Mouse (Mus musculus): ENCODE results near the gene Cdk6. TPM values are rescaled to one million over a fixed set of nuclear protein-coding genes. Genes with fewer than 3 reads are reported as not detected.
"Not testable (repeated sequence)": the region's sequence is repeated elsewhere in the genome, so short reads cannot be mapped to it uniquely, and the experiment has no call there.

Gene Cdk6
- polyA plus RNA-seq (2016; fragmentation: Nextera tagmentation; extraction: Ambion mirVana), result 34.0 and 38.6 TPM in 2 replicates

GRCm38 (mm10) chr5:3341111-3341911 lies at the start of gene Cdk6:
Gene Cdk6 (plus strand): TSS chr5:3341485.
- Histone ChIP-seq H3K4me1 (peaks cover 15% of the 10 kb centered on the region; the same call in 1 of the 2 replicates), H3K4me3 (peak within 1 kb of the TSS; percentile 80), H3K27ac (peak within 1 kb of the TSS; percentile 93), H3K9me3 (replicated peaks) (no peaks in the 10 kb centered on the region), H3K36me3 (no peaks in the 10 kb centered on the region), H3K27me3 (ENCODE audit: low read depth, poor library complexity, severe bottlenecking) (no peaks in the 10 kb centered on the region)
- DNase-seq (ENCODE audit: low spot score), result peak; percentile 76
- under 1% methylated on average over 59 of the region's 59 CpGs for WGBS

- H3K36me3 ChIP-seq, result no peaks in the 10 kb centered on the region
- no peaks in the 10 kb centered on the region for H3K27me3 ChIP-seq (ENCODE audit: low read depth, poor library complexity, severe bottlenecking)
- WGBS, result 86% methylated on average over 4 of the region's 4 CpGs
- no peaks in the 10 kb centered on the region for H3K9me3 ChIP-seq (replicated peaks)
- H3K4me1 ChIP-seq, result no peaks in the 10 kb centered on the region
- H3K4me3 ChIP-seq, result no peak overlapping the region
- no peak overlapping the region for H3K27ac ChIP-seq
- DNase-seq (ENCODE audit: low spot score), result no peak
Measured at GRCm38 (mm10) chr5:3293666-3294065, 47.6 kb upstream of the Cdk6 start.

- Histone ChIP-seq H3K27ac (no peak overlapping the region), H3K27me3 (ENCODE audit: low read depth, poor library complexity, severe bottlenecking) (no peaks in the 10 kb centered on the region), H3K36me3 (no peaks in the 10 kb centered on the region), H3K9me3 (replicated peaks) (no peaks in the 10 kb centered on the region), H3K4me1 (no peaks in the 10 kb centered on the region), H3K4me3 (no peak overlapping the region)
- 94% methylated on average over 12 of the region's 12 CpGs for WGBS
- no peak for DNase-seq (ENCODE audit: low spot score)
Measured at GRCm38 (mm10) chr5:3300801-3301457, 40.4 kb upstream of the Cdk6 start.

GRCm38 (mm10) chr5:3301535-3301934 lies 39.8 kb upstream of the Cdk6 start:
- no peaks in the 10 kb centered on the region for H3K36me3 ChIP-seq
- no peak for DNase-seq (ENCODE audit: low spot score)
- no peak overlapping the region for H3K4me3 ChIP-seq
- WGBS, result 84% methylated on average over 5 of the region's 5 CpGs
- no peaks in the 10 kb centered on the region for H3K9me3 ChIP-seq (replicated peaks)
- H3K27ac ChIP-seq, result no peak overlapping the region
- no peaks in the 10 kb centered on the region for H3K27me3 ChIP-seq (ENCODE audit: low read depth, poor library complexity, severe bottlenecking)
- no peaks in the 10 kb centered on the region for H3K4me1 ChIP-seq

- Histone ChIP-seq H3K27me3 (ENCODE audit: low read depth, poor library complexity, severe bottlenecking) (no peaks in the 10 kb centered on the region), H3K27ac (no peak overlapping the region), H3K4me1 (no peaks in the 10 kb centered on the region), H3K4me3 (no peak overlapping the region), H3K9me3 (replicated peaks) (no peaks in the 10 kb centered on the region), H3K36me3 (no peaks in the 10 kb centered on the region)
- WGBS, result 93% methylated on average over 9 of the region's 9 CpGs
- no peak for DNase-seq (ENCODE audit: low spot score)
Measured at GRCm38 (mm10) chr5:3303876-3304275, 37.4 kb upstream of the Cdk6 start.

- WGBS, result 77% methylated on average over 1 of the region's 1 CpGs
- Histone ChIP-seq H3K27ac (no peak overlapping the region), H3K4me1 (no peaks in the 10 kb centered on the region), H3K27me3 (ENCODE audit: low read depth, poor library complexity, severe bottlenecking) (no peaks in the 10 kb centered on the region), H3K4me3 (no peak overlapping the region), H3K36me3 (no peaks in the 10 kb centered on the region), H3K9me3 (replicated peaks) (no peaks in the 10 kb centered on the region)
- DNase-seq (ENCODE audit: low spot score), result no peak
Measured at GRCm38 (mm10) chr5:3306146-3306545, 35.1 kb upstream of the Cdk6 start.

GRCm38 (mm10) chr5:3309122-3309521 lies 32.2 kb upstream of the Cdk6 start:
- Histone ChIP-seq H3K27ac (no peak overlapping the region), H3K4me1 (no peaks in the 10 kb centered on the region), H3K9me3 (replicated peaks) (no peaks in the 10 kb centered on the region), H3K4me3 (no peak overlapping the region), H3K27me3 (ENCODE audit: low read depth, poor library complexity, severe bottlenecking) (no peaks in the 10 kb centered on the region), H3K36me3 (no peaks in the 10 kb centered on the region)
- DNase-seq (ENCODE audit: low spot score), result no peak

- no peak for DNase-seq (ENCODE audit: low spot score)
- WGBS, result 73% methylated on average over 1 of the region's 1 CpGs
Measured at GRCm38 (mm10) chr5:3309587-3309986, 31.7 kb upstream of the Cdk6 start.

GRCm38 (mm10) chr5:3311156-3311555 lies 30.1 kb upstream of the Cdk6 start:
- 92% methylated on average over 7 of the region's 7 CpGs for WGBS
- not testable (repeated sequence) for DNase-seq (ENCODE audit: low spot score); H3K27ac ChIP-seq; H3K9me3 ChIP-seq (replicated peaks); H3K4me3 ChIP-seq; H3K36me3 ChIP-seq; H3K4me1 ChIP-seq; H3K27me3 ChIP-seq (ENCODE audit: low read depth, poor library complexity, severe bottlenecking)

More at GRCm38 (mm10) chr5:3309587-3309986, 31.7 kb upstream of the Cdk6 start:
- H3K4me1 ChIP-seq, result no peaks in the 10 kb centered on the region
- no peak overlapping the region for H3K27ac ChIP-seq
- no peaks in the 10 kb centered on the region for H3K9me3 ChIP-seq (replicated peaks)
- H3K27me3 ChIP-seq (ENCODE audit: low read depth, poor library complexity, severe bottlenecking), result no peaks in the 10 kb centered on the region
- H3K4me3 ChIP-seq, result no peak overlapping the region
- no peaks in the 10 kb centered on the region for H3K36me3 ChIP-seq

GRCm38 (mm10) chr5:3317724-3318123 lies 23.6 kb upstream of the Cdk6 start:
- not testable (repeated sequence) for DNase-seq (ENCODE audit: low spot score); H3K36me3 ChIP-seq; H3K9me3 ChIP-seq (replicated peaks); H3K27me3 ChIP-seq (ENCODE audit: low read depth, poor library complexity, severe bottlenecking); H3K4me3 ChIP-seq; H3K27ac ChIP-seq; H3K4me1 ChIP-seq
- WGBS, result 86% methylated on average over 5 of the region's 5 CpGs

- Histone ChIP-seq H3K27ac (no peak overlapping the region), H3K9me3 (replicated peaks) (no peaks in the 10 kb centered on the region), H3K36me3 (no peaks in the 10 kb centered on the region), H3K4me3 (no peak overlapping the region), H3K27me3 (ENCODE audit: low read depth, poor library complexity, severe bottlenecking) (no peaks in the 10 kb centered on the region), H3K4me1 (no peaks in the 10 kb centered on the region)
- WGBS, result 23% methylated on average over 1 of the region's 1 CpGs
- no peak for DNase-seq (ENCODE audit: low spot score)
Measured at GRCm38 (mm10) chr5:3320225-3320624, 21.1 kb upstream of the Cdk6 start.

- Histone ChIP-seq H3K36me3 (no peaks in the 10 kb centered on the region), H3K27ac (no peak overlapping the region), H3K9me3 (replicated peaks) (no peaks in the 10 kb centered on the region), H3K4me1 (no peaks in the 10 kb centered on the region), H3K4me3 (no peak overlapping the region), H3K27me3 (ENCODE audit: low read depth, poor library complexity, severe bottlenecking) (no peaks in the 10 kb centered on the region)
- DNase-seq (ENCODE audit: low spot score), result no peak
- 90% methylated on average over 6 of the region's 6 CpGs for WGBS
Measured at GRCm38 (mm10) chr5:3322052-3322451, 19.2 kb upstream of the Cdk6 start.

- H3K9me3 ChIP-seq (replicated peaks), result no peaks in the 10 kb centered on the region
- DNase-seq (ENCODE audit: low spot score), result no peak
- H3K4me1 ChIP-seq, result no peaks in the 10 kb centered on the region
- no peaks in the 10 kb centered on the region for H3K27me3 ChIP-seq (ENCODE audit: low read depth, poor library complexity, severe bottlenecking)
- 65% methylated on average over 4 of the region's 4 CpGs for WGBS
- H3K36me3 ChIP-seq, result no peaks in the 10 kb centered on the region
- H3K4me3 ChIP-seq, result no peak overlapping the region
- no peak overlapping the region for H3K27ac ChIP-seq
Measured at GRCm38 (mm10) chr5:3324116-3324515, 17.2 kb upstream of the Cdk6 start.
